Mouse (Mus musculus) liver, embryonic 16.5 days (tissue): ENCODE results near the gene Hecw1. TPM values are rescaled to one million over a fixed set of nuclear protein-coding genes. Genes with fewer than 3 reads are reported as not detected.
A peak's percentile ranks its signal among the peaks of the same experiment; 100 is the strongest.

Experiments used
- ATAC-seq: fragments of 200-750 bp; cut with Nextera tagmentation; 2 replicates; pipeline ENCODE4 v1.8.0; 2017; ENCODE audit warnings: low read depth, mild to moderate bottlenecking, moderate number of reproducible peaks, moderate library complexity
- H3K27ac ChIP-seq: fragments of 300-500 bp; sonication (generic); 2 replicates; pipeline ENCODE4 v1.5.1; 2014; ENCODE audit warnings: mild to moderate bottlenecking, low read length
- H3K27me3 ChIP-seq: fragments of 300-500 bp; sonication (generic); 2 replicates; pipeline ENCODE4 v1.6.1; 2014; ENCODE audit warnings: low read depth, low read length, mixed read lengths; ENCODE audit not compliant: control insufficient read depth, insufficient read depth
- H3K36me3 ChIP-seq: fragments of 300-500 bp; sonication (generic); 2 replicates; pipeline ENCODE4 v1.6.1; 2014; ENCODE audit warnings: mild to moderate bottlenecking; ENCODE audit not compliant: control insufficient read depth, insufficient read depth
- H3K4me1 ChIP-seq: fragments of 300-500 bp; sonication (generic); 2 replicates; pipeline ENCODE4 v1.6.1; 2014; ENCODE audit warnings: low read depth, low read length, mixed read lengths; ENCODE audit not compliant: control insufficient read depth
- H3K4me2 ChIP-seq: fragments of 300-500 bp; sonication (generic); 2 replicates; pipeline ENCODE4 v1.6.1; 2014; ENCODE audit warnings: low read depth, low read length, mixed read lengths
- H3K4me3 ChIP-seq: fragments of 300-500 bp; sonication (generic); 2 replicates; pipeline ENCODE4 v1.5.1; 2014; ENCODE audit warnings: low read depth, mild to moderate bottlenecking, low read length
- H3K9ac ChIP-seq: fragments of 300-500 bp; sonication (generic); 2 replicates; pipeline ENCODE4 v1.6.1; 2014; ENCODE audit warnings: low read depth, low read length
- H3K9me3 ChIP-seq: fragments of 300-500 bp; sonication (generic); replicated peaks from 2 replicates; pipeline ENCODE4 v1.6.1; 2016; ENCODE audit warnings: low read length; ENCODE audit not compliant: control insufficient read depth
- WGBS: fragments of 180-500 bp; shearing (Covaris S2); extraction: QIAGEN DNeasy Blood & Tissue Kit; methylation state at CpG from one replicate; pipeline ENCODE4 v1.1.7; 2014; ENCODE audit not compliant: insufficient replicate concordance; 5-methylcytosine and 5-hydroxymethylcytosine counted together
- polyA plus RNA-seq: library from polyadenylated mRNA; unstranded; fragments of >200 nt; fragmentation: Nextera tagmentation; extraction: Ambion mirVana; gene quantifications from 2 replicates; pipeline ENCODE4 v1.2.1, GENCODE M21; 2015

The Hecw1 gene
- polyA plus RNA-seq, 1 experiment from 2014 or later = 0.02 TPM

DNA sequence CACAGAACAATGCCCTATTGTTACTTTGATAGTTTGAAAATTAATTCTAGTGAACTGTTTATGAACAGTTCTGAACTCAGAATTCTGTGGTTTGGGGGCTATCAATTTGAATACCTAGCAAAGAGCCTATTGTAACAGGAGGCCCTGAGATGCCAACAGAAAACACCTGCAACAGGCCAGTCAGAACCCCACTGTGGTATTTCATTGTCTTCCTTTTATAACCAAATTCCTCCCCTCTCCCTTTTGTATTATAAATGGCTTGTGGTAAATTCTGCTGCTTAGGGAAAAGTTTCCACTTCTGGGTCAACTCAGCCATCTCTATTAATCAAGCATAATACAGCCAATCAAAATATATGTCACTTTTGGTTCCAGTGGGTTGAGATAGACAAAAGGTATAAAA lies 83.5 kb downstream of the Hecw1 start:
- Histone ChIP-seq H3K36me3 (no peaks in the 10 kb centered on the region), H3K4me1 (no peaks in the 10 kb centered on the region), H3K9ac (no peak overlapping the region), H3K27ac (no peak overlapping the region), H3K27me3 (no peaks in the 10 kb centered on the region), H3K4me3 (no peak overlapping the region), H3K4me2 (no peak overlapping the region), H3K9me3 (no peaks in the 10 kb centered on the region)
- ATAC-seq = no peak

DNA sequence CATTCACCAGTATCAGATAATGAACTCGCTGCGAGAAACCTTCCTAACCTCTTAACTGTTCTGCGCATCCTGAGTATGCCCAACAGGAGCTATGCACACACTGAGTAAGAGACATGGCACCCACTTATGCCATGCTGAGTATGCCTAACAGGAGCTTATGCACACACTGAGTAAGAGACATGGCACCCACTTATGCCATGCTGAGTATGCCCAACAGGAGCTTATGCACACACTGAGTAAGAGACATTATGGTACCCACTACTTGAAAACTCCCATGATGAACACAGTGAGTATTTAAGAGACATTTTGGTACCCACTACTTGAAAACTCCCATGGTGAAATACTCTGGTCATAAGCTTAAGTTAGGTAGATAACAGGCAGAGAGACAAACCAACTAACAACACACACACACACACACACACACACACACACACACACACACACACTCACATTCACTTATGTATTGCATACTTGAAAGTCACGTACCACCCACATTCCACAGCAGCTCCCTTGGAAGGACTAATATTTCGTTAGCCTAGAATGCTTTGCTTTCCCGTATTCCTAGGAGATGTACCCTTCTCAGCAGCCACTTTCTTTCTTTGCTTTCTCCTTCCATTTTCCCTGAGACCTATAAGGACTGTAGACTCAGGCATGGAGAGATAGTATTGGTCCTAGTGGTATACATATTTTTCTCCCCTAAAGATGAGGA lies 94.0 kb downstream of the Hecw1 start:
- WGBS = 69% methylated on average over 6 of the region's 6 CpGs
- no peaks in the 10 kb centered on the region for H3K27me3 ChIP-seq
- H3K4me3 ChIP-seq = no peak overlapping the region
- H3K36me3 ChIP-seq = no peaks in the 10 kb centered on the region
- H3K4me1 ChIP-seq = no peaks in the 10 kb centered on the region
- H3K27ac ChIP-seq = no peak overlapping the region
- H3K4me2 ChIP-seq = no peak overlapping the region
- H3K9ac ChIP-seq = no peak overlapping the region
- no peak for ATAC-seq
- H3K9me3 ChIP-seq = no peaks in the 10 kb centered on the region

DNA sequence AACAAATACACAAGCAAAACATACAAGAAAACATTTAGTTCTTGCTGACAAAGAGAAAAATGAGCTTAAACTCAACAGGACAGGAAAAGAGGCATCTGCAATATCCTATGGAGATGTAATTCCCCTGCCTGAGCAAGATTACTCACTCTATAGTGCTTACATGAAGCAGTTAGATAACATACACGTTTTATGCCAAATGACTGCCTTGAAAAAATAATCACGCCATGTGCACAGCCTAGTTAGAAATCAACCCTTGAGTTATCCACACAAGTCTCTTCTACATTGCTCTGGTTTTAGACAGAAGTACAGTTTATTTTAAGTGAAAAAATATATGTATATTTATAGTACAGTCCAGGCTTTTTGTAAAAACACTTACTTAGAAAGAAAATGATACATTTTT lies 98.2 kb downstream of the Hecw1 start:
- no peaks in the 10 kb centered on the region for H3K36me3 ChIP-seq
- no peak overlapping the region for H3K27ac ChIP-seq
- H3K4me3 ChIP-seq = no peak overlapping the region
- H3K9me3 ChIP-seq = no peaks in the 10 kb centered on the region
- no peaks in the 10 kb centered on the region for H3K4me1 ChIP-seq
- ATAC-seq = no peak
- H3K9ac ChIP-seq = no peak overlapping the region
- WGBS = 51% methylated on average over 2 of the region's 2 CpGs
- H3K27me3 ChIP-seq = no peaks in the 10 kb centered on the region
- no peak overlapping the region for H3K4me2 ChIP-seq

DNA sequence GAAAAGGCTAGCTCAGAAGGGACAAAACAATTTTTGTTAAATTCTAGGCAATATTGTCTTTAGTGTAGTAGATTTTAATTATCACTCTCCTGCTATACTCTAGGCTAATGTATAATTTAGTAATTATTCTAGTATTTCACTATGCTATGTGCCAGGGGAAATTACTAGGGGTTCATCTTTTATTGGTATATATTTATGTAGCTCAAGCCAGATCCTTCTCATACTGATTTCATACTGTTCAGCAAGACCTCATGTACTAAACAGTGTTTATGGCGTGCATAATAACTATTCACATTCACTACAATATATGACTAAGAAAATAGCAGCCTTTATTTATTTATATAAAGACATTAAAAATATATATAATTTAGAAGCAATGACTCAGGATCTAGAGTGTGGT lies 109.6 kb downstream of the Hecw1 start:
- Histone ChIP-seq H3K27me3 (no peaks in the 10 kb centered on the region), H3K4me3 (no peak overlapping the region), H3K9ac (no peak overlapping the region), H3K4me2 (no peak overlapping the region), H3K36me3 (no peaks in the 10 kb centered on the region), H3K27ac (no peak overlapping the region), H3K4me1 (no peaks in the 10 kb centered on the region), H3K9me3 (no peaks in the 10 kb centered on the region)
- 33% methylated on average over 1 of the region's 1 CpGs for WGBS
- ATAC-seq = no peak

DNA sequence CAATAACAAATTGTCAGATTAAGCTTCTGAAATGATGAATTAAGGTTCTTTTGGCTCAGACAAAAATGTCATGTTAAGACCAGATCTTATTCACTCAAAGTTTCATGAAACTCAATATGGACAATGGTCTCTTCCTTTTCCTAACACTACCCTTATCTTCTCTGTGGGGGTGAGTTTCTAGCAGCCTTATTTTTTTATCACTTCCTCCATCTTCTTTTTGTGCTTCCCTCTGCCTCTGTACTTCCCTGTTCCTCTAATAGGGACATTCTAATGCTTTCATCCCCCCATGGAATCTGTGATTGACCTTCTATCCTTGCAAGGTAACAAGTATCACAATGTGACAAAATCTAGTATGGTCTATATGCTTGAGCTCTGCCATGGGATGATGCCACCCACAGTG lies 148.6 kb downstream of the Hecw1 start:
- no peak for ATAC-seq
- Histone ChIP-seq H3K9me3 (no peaks in the 10 kb centered on the region), H3K4me3 (no peak overlapping the region), H3K36me3 (no peaks in the 10 kb centered on the region), H3K27me3 (no peaks in the 10 kb centered on the region), H3K9ac (no peak overlapping the region), H3K27ac (no peak overlapping the region), H3K4me2 (no peak overlapping the region), H3K4me1 (no peaks in the 10 kb centered on the region)

DNA sequence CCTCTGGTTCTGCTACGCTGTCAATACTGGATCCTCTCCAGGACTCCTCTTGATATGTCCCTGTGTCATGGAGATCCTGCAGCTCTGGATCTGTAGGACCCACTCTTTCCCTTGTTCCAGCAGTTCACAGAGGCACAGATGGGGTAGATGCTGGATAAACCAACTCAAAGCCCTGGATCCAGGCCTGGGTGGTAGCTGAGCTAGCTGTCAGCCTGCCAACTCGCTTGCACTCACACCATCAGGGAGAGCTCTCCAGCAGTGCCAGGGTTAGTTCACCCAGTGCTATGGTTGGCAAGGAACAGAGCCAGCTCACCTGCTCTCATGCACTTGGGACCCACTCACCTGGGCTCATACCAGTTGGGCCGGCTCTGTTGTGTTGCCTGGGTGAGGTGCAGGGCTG lies 157.5 kb downstream of the Hecw1 start:
- H3K9me3 ChIP-seq = no peaks in the 10 kb centered on the region
- H3K27ac ChIP-seq = no peak overlapping the region
- no peaks in the 10 kb centered on the region for H3K36me3 ChIP-seq
- no peak overlapping the region for H3K4me3 ChIP-seq
- WGBS = 65% methylated on average over 3 of the region's 3 CpGs
- no peaks in the 10 kb centered on the region for H3K27me3 ChIP-seq
- H3K4me2 ChIP-seq = no peak overlapping the region
- H3K4me1 ChIP-seq = no peaks in the 10 kb centered on the region
- ATAC-seq = no peak
- H3K9ac ChIP-seq = no peak overlapping the region

DNA sequence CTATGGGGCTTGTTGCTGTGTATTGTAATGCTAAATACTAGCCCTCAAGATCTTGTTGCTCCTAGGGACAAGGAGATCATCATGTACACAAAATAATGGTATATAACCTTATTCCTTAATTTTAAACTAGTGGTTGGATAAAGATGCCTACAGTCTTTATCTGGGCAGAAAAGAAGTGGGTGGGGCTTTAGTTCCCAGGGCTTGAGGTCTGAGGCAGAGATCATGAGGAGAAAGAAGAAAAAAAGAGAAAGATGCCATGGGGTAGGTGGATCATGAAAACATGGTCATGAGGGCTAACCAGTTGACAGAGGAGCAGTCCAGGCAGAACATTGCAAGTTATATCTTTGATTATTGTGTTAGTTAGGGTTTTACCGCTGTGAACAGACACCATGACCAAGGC lies 195.8 kb downstream of the Hecw1 start:
- no peak overlapping the region for H3K9ac ChIP-seq
- H3K36me3 ChIP-seq = no peaks in the 10 kb centered on the region
- no peak overlapping the region for H3K4me3 ChIP-seq
- no peak for ATAC-seq
- H3K4me2 ChIP-seq = no peak overlapping the region
- WGBS = 83% methylated on average over 1 of the region's 1 CpGs
- no peaks in the 10 kb centered on the region for H3K9me3 ChIP-seq
- H3K4me1 ChIP-seq = no peaks in the 10 kb centered on the region
- no peaks in the 10 kb centered on the region for H3K27me3 ChIP-seq
- no peak overlapping the region for H3K27ac ChIP-seq

DNA sequence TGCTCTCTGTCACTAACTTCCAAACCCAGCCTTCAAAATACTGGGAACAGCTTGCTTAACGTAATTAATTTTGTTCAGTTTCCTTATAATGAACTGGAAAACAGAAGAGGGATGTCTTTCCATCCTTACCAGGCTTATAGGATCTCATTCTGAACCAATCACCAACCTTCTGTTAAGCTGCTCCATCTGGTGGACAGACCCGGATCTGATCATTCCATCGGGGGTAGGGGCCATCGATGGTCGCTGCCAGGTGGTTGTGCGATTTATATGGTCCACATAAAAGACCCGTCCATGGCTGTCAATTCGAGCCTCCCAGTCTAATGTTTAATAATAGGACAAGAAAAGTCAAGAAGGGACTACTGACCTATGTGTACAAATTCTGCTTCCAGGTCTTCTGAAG lies 216.4 kb downstream of the Hecw1 start:
- ATAC-seq = no peak
- 24% methylated on average over 8 of the region's 8 CpGs for WGBS

DNA sequence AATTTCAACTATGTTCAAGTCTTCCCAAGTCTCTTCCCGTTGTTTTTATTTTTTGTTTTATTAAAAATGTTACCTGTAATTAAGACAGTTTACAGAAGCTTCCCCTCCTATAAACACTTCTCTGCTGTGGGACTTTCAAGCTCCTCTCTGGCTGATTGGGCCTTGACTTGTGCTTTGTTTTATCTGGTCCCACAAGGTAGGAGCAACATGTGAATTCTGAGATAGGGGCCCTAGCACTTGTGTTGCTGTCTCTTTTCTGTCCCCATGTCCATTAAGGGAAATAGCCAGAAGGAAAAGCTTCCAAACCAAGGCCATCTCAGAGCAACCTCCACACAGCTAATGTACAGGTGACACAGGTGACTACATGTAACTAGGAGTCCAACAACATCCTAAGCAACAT lies 218.9 kb downstream of the Hecw1 start:
- Histone ChIP-seq H3K36me3 (no peaks in the 10 kb centered on the region), H3K4me2 (0 out of 2 replicates have a peak overlapping the region, but pooled peaks have one; percentile 15), H3K27me3 (no peaks in the 10 kb centered on the region), H3K4me3 (no peak overlapping the region), H3K27ac (no peak overlapping the region), H3K4me1 (no peaks in the 10 kb centered on the region), H3K9ac (no peak overlapping the region), H3K9me3 (no peaks in the 10 kb centered on the region)
- peak; percentile 89 for ATAC-seq
- WGBS = 64% methylated on average over 1 of the region's 1 CpGs

More for the DNA sequence above, 216.4 kb downstream of the Hecw1 start:
- H3K9ac ChIP-seq = no peak overlapping the region
- no peak overlapping the region for H3K27ac ChIP-seq
- no peaks in the 10 kb centered on the region for H3K27me3 ChIP-seq
- H3K36me3 ChIP-seq = no peaks in the 10 kb centered on the region
- no peak overlapping the region for H3K4me3 ChIP-seq
- no peaks in the 10 kb centered on the region for H3K9me3 ChIP-seq
- H3K4me2 ChIP-seq = no peak overlapping the region
- H3K4me1 ChIP-seq = no peaks in the 10 kb centered on the region
